Mouse (Mus musculus): ENCODE measurements around the gene Axl.

DNA sequence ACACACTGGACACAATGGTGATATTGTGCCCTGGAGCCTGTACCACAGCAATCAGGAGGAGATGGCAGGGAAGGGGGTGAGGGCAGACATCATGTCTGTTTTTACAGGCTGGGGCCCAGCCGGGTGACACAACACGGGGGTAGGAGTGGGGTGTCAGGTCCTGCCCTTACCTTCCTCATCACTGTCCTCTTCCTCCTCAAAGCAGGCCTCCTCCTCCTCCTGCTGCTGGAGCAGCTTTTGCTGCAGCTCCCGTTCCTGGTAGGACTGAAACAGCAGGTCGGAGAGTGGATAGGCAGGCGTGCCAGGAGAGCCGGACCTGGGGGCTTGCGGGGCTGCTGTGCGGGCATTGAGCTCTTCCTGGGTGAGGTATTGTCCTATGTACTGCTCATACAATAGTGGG, 73.9 kb downstream of the Axl start:
- TF ChIP-seq POLR2A (IDR thresholded peaks at IDR 0.05; ENCODE audit: control insufficient read depth, extremely low read depth, insufficient read depth, low read length, poor library complexity) = no peak
- no peak for TF ChIP-seq CTCF (IDR thresholded peaks at IDR 0.05; ENCODE audit: borderline replicate concordance, control insufficient read depth, extremely low read depth, insufficient read depth, low read length, poor library complexity)
